Mouse (Mus musculus) T-helper 1 cell (primary cell): ENCODE results near the gene Gm21394.
"Not testable (repeated sequence)": the region's sequence is repeated elsewhere in the genome, so short reads cannot be mapped to it uniquely, and the experiment has no call there.

Experiments used
- in situ Hi-C: fragments of 300-600 bp; cut with MboI, MseI; formaldehyde crosslinking; loops from one replicate; pipeline ENCODE4 v1.15.1; 2025; ENCODE audit warnings: high pct_unique_total_duplicates

The Gm21394 gene

DNA sequence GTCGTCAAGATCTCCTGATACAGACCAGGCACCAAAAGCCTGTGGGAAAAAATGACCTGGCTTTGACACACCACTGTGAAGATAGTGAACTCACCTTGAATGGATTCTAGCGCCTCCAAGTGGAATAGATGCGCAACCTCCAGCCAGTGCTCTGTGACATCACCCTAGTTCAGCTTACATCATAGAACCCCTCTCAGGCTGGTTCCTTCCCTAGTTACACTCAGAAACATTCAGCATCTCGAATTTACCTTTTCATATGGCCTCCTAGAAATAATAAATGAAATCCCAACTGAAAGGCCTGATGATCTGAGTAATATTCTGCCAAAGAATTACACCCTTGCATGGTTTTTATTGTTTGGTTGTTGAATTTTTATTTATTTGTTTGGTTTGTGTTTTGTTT, at the start of gene Gm21394:
Gm21394 (minus strand) TSS at position 101 of the 400 bp plus-strand sequence.
- in situ Hi-C loops = not testable (repeated sequence)
